Mouse (Mus musculus): ENCODE measurements around the gene Olfr395. TPM values are rescaled to one million over a fixed set of nuclear protein-coding genes. Genes with fewer than 3 reads are reported as not detected.

Olfr395 gene
- not detected in 2 replicates for polyA plus RNA-seq (2015; fragmentation: Nextera tagmentation; extraction: Ambion mirVana)

GRCm38 (mm10) chr11:73909199-73909598, at the start of gene Olfr395:
Olfr395 (minus strand) TSS chr11:73909299.

GRCm38 (mm10) chr11:73936377-73936776, 27.3 kb upstream of the Olfr395 start, which contains the start of gene Olfr23:
Olfr23 (plus strand) TSS chr11:73936677.

GRCm38 (mm10) chr11:73890671-73891070, 18.4 kb downstream of the Olfr395 start, which contains the start of gene Olfr394:
Olfr394 (minus strand) TSS chr11:73890771.

Other genes with a start within 250 kb of the Olfr395 start
- not detected in 2 replicates for gene Zfp735, start 220.5 kb downstream of the Olfr395 start, polyA plus RNA-seq (2015; fragmentation: Nextera tagmentation; extraction: Ambion mirVana)
- not detected in 2 replicates for gene Olfr389, start 128.6 kb downstream of the Olfr395 start, polyA plus RNA-seq (2015; fragmentation: Nextera tagmentation; extraction: Ambion mirVana)
- gene Olfr390, start 126.3 kb downstream of the Olfr395 start, polyA plus RNA-seq (2015; fragmentation: Nextera tagmentation; extraction: Ambion mirVana), result not detected in 2 replicates
- not detected in 2 replicates for gene Olfr391-ps, start 106.2 kb downstream of the Olfr395 start, polyA plus RNA-seq (2015; fragmentation: Nextera tagmentation; extraction: Ambion mirVana)
- gene Olfr392, start 92.2 kb downstream of the Olfr395 start, polyA plus RNA-seq (2015; fragmentation: Nextera tagmentation; extraction: Ambion mirVana), result not detected in 2 replicates
- not detected in 2 replicates for gene Olfr393, start 57.8 kb downstream of the Olfr395 start, polyA plus RNA-seq (2015; fragmentation: Nextera tagmentation; extraction: Ambion mirVana)
- not detected in 2 replicates for gene Olfr394, start 18.5 kb downstream of the Olfr395 start, polyA plus RNA-seq (2015; fragmentation: Nextera tagmentation; extraction: Ambion mirVana)
- not detected in 2 replicates for gene Olfr23, start 27.4 kb upstream of the Olfr395 start, polyA plus RNA-seq (2015; fragmentation: Nextera tagmentation; extraction: Ambion mirVana)
- gene Olfr397, start 51.5 kb upstream of the Olfr395 start, polyA plus RNA-seq (2015; fragmentation: Nextera tagmentation; extraction: Ambion mirVana), result not detected in 2 replicates
- gene Olfr398, start 81.1 kb upstream of the Olfr395 start, polyA plus RNA-seq (2015; fragmentation: Nextera tagmentation; extraction: Ambion mirVana), result not detected in 2 replicates
- gene Olfr139, start 147.3 kb upstream of the Olfr395 start, polyA plus RNA-seq (2015; fragmentation: Nextera tagmentation; extraction: Ambion mirVana), result not detected in 2 replicates
- gene Olfr399, start 147.3 kb upstream of the Olfr395 start, polyA plus RNA-seq (2015; fragmentation: Nextera tagmentation; extraction: Ambion mirVana), result not detected in 2 replicates
- gene Zfp616, start 160.7 kb upstream of the Olfr395 start, polyA plus RNA-seq (2015; fragmentation: Nextera tagmentation; extraction: Ambion mirVana), result not detected in 2 replicates
- not detected in 2 replicates for gene Olfr401, start 204.4 kb upstream of the Olfr395 start, polyA plus RNA-seq (2015; fragmentation: Nextera tagmentation; extraction: Ambion mirVana)
- not detected in 2 replicates for gene Olfr402, start 244.2 kb upstream of the Olfr395 start, polyA plus RNA-seq (2015; fragmentation: Nextera tagmentation; extraction: Ambion mirVana)

All from neural tube, postnatal 0 days (tissue).